Mouse (Mus musculus): ENCODE data around the gene Hus1. TPM values are rescaled to one million over a fixed set of nuclear protein-coding genes. Genes with fewer than 3 reads are reported as not detected.

Hus1 gene
- polyA plus RNA-seq, 1 experiment = 4.0 TPM

- Histone ChIP-seq H3K4me3 (replicated peaks; ENCODE audit: control insufficient read depth, low read depth, low read length) (no peak within 1 kb of the TSS), H3K27ac (ENCODE audit: control insufficient read depth, insufficient read depth, low read depth, low read length, poor library complexity) (no peak within 1 kb of the TSS), H3K4me1 (ENCODE audit: control insufficient read depth, insufficient read depth, low read length) (no peaks in the 10 kb centered on the region; the same call in 1 of the 2 replicates)
- no peak for TF ChIP-seq POLR2A (IDR thresholded peaks at IDR 0.05; ENCODE audit: borderline replicate concordance, control insufficient read depth, low read depth, low read length)
- TF ChIP-seq CTCF (IDR thresholded peaks at IDR 0.05; ENCODE audit: control insufficient read depth, insufficient read depth, low read length) = no peak
- WGBS = 80% methylated on average over 3 of the region's 3 CpGs
These were observed 37.8 kb downstream of the Hus1 start, which contains the start of gene Pkd1l1 for GRCm38 (mm10) chr11:8973166-8973565. Gene Pkd1l1 (minus strand): TSS chr11:8973266.

DNA sequence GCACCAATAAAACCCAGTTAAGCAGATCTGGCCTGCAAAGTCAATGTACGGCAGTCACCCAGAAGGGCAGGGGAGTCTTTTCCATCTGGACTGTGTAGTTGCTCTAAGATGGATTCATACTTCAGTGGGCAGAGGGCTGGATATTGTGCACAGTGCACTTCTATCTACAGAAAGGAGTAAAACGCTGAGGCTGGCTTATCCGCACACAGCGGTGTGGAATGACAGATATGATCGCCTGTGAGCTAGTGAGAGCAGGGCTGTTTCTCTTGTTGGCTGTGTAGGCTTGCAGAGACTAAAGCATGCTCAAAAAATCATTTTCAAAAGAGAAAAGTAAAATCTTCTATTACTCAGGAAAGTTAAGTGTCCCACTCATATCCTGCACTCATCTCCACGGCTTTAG is 38.9 kb downstream of the Hus1 start:
- no peak for TF ChIP-seq POLR2A (IDR thresholded peaks at IDR 0.05; ENCODE audit: borderline replicate concordance, control insufficient read depth, low read depth, low read length)
- no peak for TF ChIP-seq CTCF (IDR thresholded peaks at IDR 0.05; ENCODE audit: control insufficient read depth, insufficient read depth, low read length)
- Histone ChIP-seq H3K4me3 (replicated peaks; ENCODE audit: control insufficient read depth, low read depth, low read length) (no peak overlapping the region), H3K4me1 (ENCODE audit: control insufficient read depth, insufficient read depth, low read length) (no peaks in the 10 kb centered on the region; the same call in 1 of the 2 replicates), H3K27ac (ENCODE audit: control insufficient read depth, insufficient read depth, low read depth, low read length, poor library complexity) (no peak overlapping the region)
- WGBS = 85% methylated on average over 6 of the region's 6 CpGs

- Histone ChIP-seq H3K27ac (ENCODE audit: control insufficient read depth, insufficient read depth, low read depth, low read length, poor library complexity) (0 out of 2 replicates have a peak overlapping the region, but pooled peaks have one; percentile 27), H3K4me3 (replicated peaks; ENCODE audit: control insufficient read depth, low read depth, low read length) (peak overlapping the region; percentile 30), H3K4me1 (ENCODE audit: control insufficient read depth, insufficient read depth, low read length) (no peaks in the 10 kb centered on the region; the same call in 1 of the 2 replicates)
- TF ChIP-seq POLR2A (IDR thresholded peaks at IDR 0.05; ENCODE audit: borderline replicate concordance, control insufficient read depth, low read depth, low read length) (no peak), CTCF (IDR thresholded peaks at IDR 0.05; ENCODE audit: control insufficient read depth, insufficient read depth, low read length) (no peak)
- WGBS = 61% methylated on average over 9 of the region's 9 CpGs
These were observed 40.5 kb downstream of the Hus1 start for GRCm38 (mm10) chr11:8970509-8970908.

- WGBS = 85% methylated on average over 7 of the region's 7 CpGs
- TF ChIP-seq CTCF (IDR thresholded peaks at IDR 0.05; ENCODE audit: control insufficient read depth, insufficient read depth, low read length) (no peak), POLR2A (IDR thresholded peaks at IDR 0.05; ENCODE audit: borderline replicate concordance, control insufficient read depth, low read depth, low read length) (no peak)
- Histone ChIP-seq H3K4me1 (ENCODE audit: control insufficient read depth, insufficient read depth, low read length) (no peaks in the 10 kb centered on the region; the same call in 1 of the 2 replicates), H3K4me3 (replicated peaks; ENCODE audit: control insufficient read depth, low read depth, low read length) (no peak overlapping the region), H3K27ac (ENCODE audit: control insufficient read depth, insufficient read depth, low read depth, low read length, poor library complexity) (no peak overlapping the region)
These were observed 42.9 kb downstream of the Hus1 start for GRCm38 (mm10) chr11:8968094-8968493.

- Histone ChIP-seq H3K4me1 (ENCODE audit: control insufficient read depth, insufficient read depth, low read length) (no peaks in the 10 kb centered on the region), H3K27ac (ENCODE audit: control insufficient read depth, insufficient read depth, low read depth, low read length, poor library complexity) (no peak overlapping the region), H3K4me3 (replicated peaks; ENCODE audit: control insufficient read depth, low read depth, low read length) (no peak overlapping the region)
- 84% methylated on average over 10 of the region's 10 CpGs for WGBS
- TF ChIP-seq CTCF (IDR thresholded peaks at IDR 0.05; ENCODE audit: control insufficient read depth, insufficient read depth, low read length) (no peak), POLR2A (IDR thresholded peaks at IDR 0.05; ENCODE audit: borderline replicate concordance, control insufficient read depth, low read depth, low read length) (no peak)
These were observed 52.4 kb downstream of the Hus1 start for GRCm38 (mm10) chr11:8958572-8958971.

DNA sequence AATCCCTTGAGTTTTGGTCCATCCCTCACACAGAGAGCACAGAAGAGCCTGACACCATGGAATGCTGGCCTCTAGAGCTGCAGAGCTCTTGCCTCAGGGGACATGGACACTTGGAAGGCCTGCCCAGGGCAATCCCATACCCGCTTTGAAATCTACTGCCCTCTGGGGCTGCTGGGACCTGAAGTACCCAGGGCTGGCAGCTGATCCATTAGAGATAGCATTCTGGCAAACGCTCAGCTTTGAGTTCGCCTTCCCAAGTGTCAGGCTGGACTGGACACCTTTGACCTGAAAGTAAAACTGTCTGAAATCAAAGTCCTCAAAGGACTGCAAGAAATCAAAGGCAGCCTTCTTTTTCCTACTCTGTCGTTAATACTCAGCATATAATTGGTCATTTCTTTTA is 52.9 kb downstream of the Hus1 start:
- TF ChIP-seq CTCF (IDR thresholded peaks at IDR 0.05; ENCODE audit: control insufficient read depth, insufficient read depth, low read length) = no peak
- TF ChIP-seq POLR2A (IDR thresholded peaks at IDR 0.05; ENCODE audit: borderline replicate concordance, control insufficient read depth, low read depth, low read length) = no peak
- WGBS = 79% methylated on average over 4 of the region's 4 CpGs
- Histone ChIP-seq H3K27ac (ENCODE audit: control insufficient read depth, insufficient read depth, low read depth, low read length, poor library complexity) (no peak overlapping the region), H3K4me3 (replicated peaks; ENCODE audit: control insufficient read depth, low read depth, low read length) (no peak overlapping the region), H3K4me1 (ENCODE audit: control insufficient read depth, insufficient read depth, low read length) (no peaks in the 10 kb centered on the region)

DNA sequence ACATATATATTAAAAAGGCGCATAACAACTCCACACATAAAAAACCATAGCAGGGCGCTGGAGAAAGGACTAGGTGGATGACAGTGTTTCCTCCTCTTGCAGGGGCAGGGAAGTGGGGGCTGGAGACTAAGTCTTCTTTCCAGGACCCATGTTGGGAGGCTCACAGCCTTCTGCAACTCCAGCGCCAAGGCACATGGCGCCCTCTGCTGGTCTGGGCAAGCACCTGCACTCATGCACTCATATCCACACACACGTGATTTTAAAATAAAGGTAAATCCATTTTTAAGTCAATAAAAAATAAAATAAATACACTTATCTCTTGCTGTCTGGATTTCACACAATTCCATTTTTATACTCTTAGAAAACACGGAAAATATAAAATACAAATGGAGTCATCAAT is 54.0 kb downstream of the Hus1 start:
- no peak overlapping the region for H3K4me3 ChIP-seq (replicated peaks; ENCODE audit: control insufficient read depth, low read depth, low read length)
- TF ChIP-seq CTCF (IDR thresholded peaks at IDR 0.05; ENCODE audit: control insufficient read depth, insufficient read depth, low read length) (peak; percentile 80), POLR2A (IDR thresholded peaks at IDR 0.05; ENCODE audit: borderline replicate concordance, control insufficient read depth, low read depth, low read length) (no peak)
- H3K4me1 ChIP-seq (ENCODE audit: control insufficient read depth, insufficient read depth, low read length) = no peaks in the 10 kb centered on the region
- no peak overlapping the region for H3K27ac ChIP-seq (ENCODE audit: control insufficient read depth, insufficient read depth, low read depth, low read length, poor library complexity)
- WGBS = 64% methylated on average over 6 of the region's 6 CpGs

GRCm38 (mm10) chr11:8955678-8956077 is 55.3 kb downstream of the Hus1 start:
- no peaks in the 10 kb centered on the region for H3K4me1 ChIP-seq (ENCODE audit: control insufficient read depth, insufficient read depth, low read length)
- no peak overlapping the region for H3K4me3 ChIP-seq (replicated peaks; ENCODE audit: control insufficient read depth, low read depth, low read length)
- no peak for TF ChIP-seq POLR2A (IDR thresholded peaks at IDR 0.05; ENCODE audit: borderline replicate concordance, control insufficient read depth, low read depth, low read length)
- peak; percentile 21; the same call in 1 of the 2 replicates for TF ChIP-seq CTCF (IDR thresholded peaks at IDR 0.05; ENCODE audit: control insufficient read depth, insufficient read depth, low read length)
- no peak overlapping the region for H3K27ac ChIP-seq (ENCODE audit: control insufficient read depth, insufficient read depth, low read depth, low read length, poor library complexity)
- 2% methylated on average over 1 of the region's 1 CpGs for WGBS
